Mouse (Mus musculus): ENCODE measurements around the gene BC004004.

- no peak for TF ChIP-seq CTCF (IDR thresholded peaks at IDR 0.05; ENCODE audit: low read depth, low read length)
- no peak for TF ChIP-seq TAL1 (conservative IDR thresholded peaks at IDR 0.05; ENCODE audit: low read depth, low read length)
- no peak for TF ChIP-seq POLR2AphosphoS5 (IDR thresholded peaks at IDR 0.05; ENCODE audit: insufficient replicate concordance, low read depth, low read length)
- TF ChIP-seq GATA2 (IDR thresholded peaks at IDR 0.05; ENCODE audit: borderline replicate concordance, low read depth, low read length) = no peak
Observed at GRCm38 (mm10) chr17:29267931-29268681, 482 bp upstream of the BC004004 start.

Measured in G1E (cell line).